Mouse (Mus musculus) neutrophil, adult 65 days (primary cell): ENCODE data around the gene Vmn1r201. TPM values are rescaled to one million over a fixed set of nuclear protein-coding genes. Genes with fewer than 3 reads are reported as not detected.

Experiments used
- total RNA-seq: library from RNA; stranded (reverse); gene quantifications from 2 replicates; pipeline ENCODE4 v1.2.4, GENCODE M21; 2023

The Vmn1r201 gene
- total RNA-seq: not detected in 2 replicates

GRCm38 (mm10) chr13:22471623-22472022 lies at the start of gene Vmn1r201:
Gene Vmn1r201 (plus strand): TSS chr13:22471923.

GRCm38 (mm10) chr13:22505281-22505680 lies 33.6 kb downstream of the Vmn1r201 start, which contains the start of gene Vmn1r202:
Gene Vmn1r202 (minus strand): TSS chr13:22505381.

DNA sequence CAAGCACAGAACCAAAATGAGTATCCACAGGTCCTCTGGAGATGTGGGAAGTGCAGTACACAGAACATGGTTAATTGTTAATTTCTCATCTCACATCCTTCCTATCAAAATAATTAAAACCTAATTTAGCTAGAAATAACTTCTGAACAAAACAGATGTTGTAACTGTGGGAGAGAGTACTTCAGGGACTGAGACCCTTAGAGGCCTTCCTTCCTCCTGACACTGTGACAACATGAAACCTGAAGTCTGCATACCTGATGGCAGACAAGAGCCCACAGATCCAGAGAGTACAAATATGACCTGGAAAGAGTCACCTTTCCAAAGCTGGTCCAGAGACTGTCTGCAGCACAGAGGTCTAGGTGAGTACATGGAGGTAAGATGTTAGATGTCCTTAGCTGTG lies 46.1 kb downstream of the Vmn1r201 start, which contains the start of gene Vmn1r203:
Vmn1r203 (plus strand) TSS at position 301 of the 400 bp plus-strand sequence.

Other genes starting within 250 kb of the Vmn1r201 start
- gene Vmn1r193, start 248.8 kb upstream of the Vmn1r201 start, total RNA-seq: not detected in 2 replicates
- gene Vmn1r194, start 227.7 kb upstream of the Vmn1r201 start, total RNA-seq: not detected in 2 replicates
- gene Vmn1r195, start 201.4 kb upstream of the Vmn1r201 start, total RNA-seq: not detected in 2 replicates
- not detected in 2 replicates for gene Vmn1r196, start 182.0 kb upstream of the Vmn1r201 start, total RNA-seq
- gene Vmn1r197, start 147.3 kb upstream of the Vmn1r201 start, total RNA-seq: not detected in 2 replicates
- not detected in 2 replicates for gene Vmn1r198, start 121.6 kb upstream of the Vmn1r201 start, total RNA-seq
- gene Vmn1r199, start 92.1 kb upstream of the Vmn1r201 start, total RNA-seq: not detected in 2 replicates
- not detected in 2 replicates for gene Vmn1r200, start 81.5 kb upstream of the Vmn1r201 start, total RNA-seq
- gene Vmn1r202, start 33.5 kb downstream of the Vmn1r201 start, total RNA-seq: not detected in 2 replicates
- not detected in 2 replicates for gene Vmn1r203, start 46.2 kb downstream of the Vmn1r201 start, total RNA-seq
- not detected in 2 replicates for gene Vmn1r204, start 81.3 kb downstream of the Vmn1r201 start, total RNA-seq
- gene Vmn1r205, start 121.1 kb downstream of the Vmn1r201 start, total RNA-seq: not detected in 2 replicates
- gene Vmn1r206, start 152.3 kb downstream of the Vmn1r201 start, total RNA-seq: not detected in 2 replicates